Mouse (Mus musculus) adrenal gland, postnatal 25 days (tissue): Measurements from ENCODE around the gene Gopc. TPM values are rescaled to one million over a fixed set of nuclear protein-coding genes. Genes with fewer than 3 reads are reported as not detected.

Experiments
- DNase-seq: peaks from one replicate; pipeline ENCODE4 v3.0.0; 2021; ENCODE audit warnings: mixed read lengths
- long read RNA-seq: library from polyadenylated mRNA; stranded (forward); transcript quantifications from one replicate; pipeline ENCODE4 v2.0.0, GENCODE M21; 2021
- total RNA-seq: library from RNA; stranded (reverse); gene quantifications from 2 replicates; pipeline ENCODE4 v1.2.3, GENCODE M21; 2021

Gene Gopc
- total RNA-seq, result 29.7 and 31.2 TPM in 2 replicates
- long read RNA-seq, full-length matches to known transcripts, result 83 of 90 reads
- long read RNA-seq, partial matches to known transcripts, result 0 of 90 reads
- long read RNA-seq, other reads (novel, unspliced or antisense), result 7 of 90 reads

- DNase-seq, result peak; percentile 97
These were observed at the start of gene Gopc for GRCm38 (mm10) chr10:52381845-52382591. Gopc (minus strand) TSS chr10:52382124.

GRCm38 (mm10) chr10:52430953-52431352 lies 49.0 kb upstream of the Gopc start:
- DNase-seq, result no peak

DNA sequence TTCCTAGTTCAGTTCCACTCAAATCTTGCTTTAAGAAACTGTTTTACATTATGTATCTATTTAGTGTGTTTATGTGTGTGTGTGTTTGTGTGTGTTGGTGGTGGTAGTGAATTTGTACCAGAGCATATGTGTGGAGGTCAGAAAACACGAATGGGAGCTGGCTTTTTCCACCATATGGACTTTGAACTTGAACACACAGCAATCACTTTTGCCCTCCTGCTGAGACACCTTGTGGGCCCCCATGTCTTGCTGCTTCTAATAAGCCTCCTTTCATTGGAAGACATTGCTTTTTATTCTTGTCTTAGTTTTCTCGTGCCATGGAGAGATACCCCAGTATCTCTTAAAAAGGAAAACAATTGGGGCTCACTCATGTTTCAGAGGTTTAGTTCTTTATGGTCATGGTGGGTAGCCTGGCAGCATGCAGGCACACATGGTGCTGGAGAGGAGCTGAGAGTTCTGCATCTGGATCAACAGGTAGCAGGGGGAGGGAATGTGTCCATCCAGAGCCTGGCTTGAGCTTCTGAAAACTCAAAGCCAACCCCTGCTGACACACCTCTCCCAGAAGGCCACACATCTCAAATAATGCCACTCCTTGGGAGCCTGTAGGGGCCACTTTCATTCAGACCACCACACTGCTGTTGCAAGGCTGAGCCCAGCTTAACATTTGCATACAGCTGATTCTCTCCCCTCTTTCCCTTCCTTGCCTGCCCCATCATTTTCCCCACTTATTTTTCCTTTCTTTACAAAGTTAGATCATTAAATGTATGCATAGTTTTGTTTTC lies 45.9 kb upstream of the Gopc start:
- DNase-seq, result no peak

DNA sequence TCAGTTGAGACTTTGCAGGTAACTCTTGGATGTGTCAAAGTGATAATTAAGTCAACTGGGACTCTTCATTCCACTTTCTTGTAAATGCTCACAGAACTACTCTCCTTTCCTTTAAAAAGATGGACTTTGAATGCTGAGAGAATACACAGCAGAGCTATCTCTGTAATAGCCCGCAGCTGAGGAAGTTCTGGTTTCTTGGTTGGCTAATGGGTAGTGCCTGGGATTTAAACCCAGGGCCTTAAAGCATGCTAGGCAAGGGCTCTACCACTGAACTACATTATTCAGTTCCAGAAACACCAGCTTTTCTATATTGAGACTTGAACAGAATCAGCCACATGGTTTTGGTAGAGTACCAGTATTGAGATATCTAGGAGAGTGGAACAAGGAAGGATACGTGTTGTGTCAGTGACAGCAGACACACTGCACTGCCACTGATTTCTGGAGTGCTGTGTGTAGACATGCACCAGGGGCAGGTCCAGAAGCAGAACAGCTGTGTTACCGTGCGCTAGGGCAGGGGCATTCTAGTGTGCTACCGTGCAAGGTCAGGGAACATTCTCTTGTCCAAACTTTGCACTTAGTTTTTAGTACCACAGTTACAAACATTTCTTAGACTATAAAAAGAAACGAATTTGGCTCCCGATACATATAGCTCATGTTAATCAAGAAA lies 44.5 kb upstream of the Gopc start:
- DNase-seq, result no peak

DNA sequence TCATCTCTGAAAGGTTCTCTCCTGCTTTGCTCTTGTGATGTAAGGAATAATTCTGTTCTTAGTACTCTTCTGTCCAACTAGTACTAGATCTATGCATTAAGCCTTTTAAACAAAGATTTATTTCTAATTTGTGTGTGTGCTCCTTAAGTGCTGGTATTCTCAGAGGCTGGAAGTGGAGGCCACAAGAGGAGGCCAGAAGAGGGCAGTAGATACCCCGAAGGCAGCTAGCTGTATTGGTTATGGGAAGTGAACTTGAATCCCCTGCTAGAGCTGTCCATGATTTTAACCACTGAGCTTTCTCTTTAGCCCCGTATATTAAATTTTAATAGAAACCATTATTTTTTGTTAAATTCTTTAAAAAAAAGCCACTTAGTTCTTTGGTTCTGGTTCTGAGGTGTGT lies 41.2 kb upstream of the Gopc start:
- no peak for DNase-seq

GRCm38 (mm10) chr10:52421716-52422115 lies 39.8 kb upstream of the Gopc start:
- DNase-seq, result no peak

DNA sequence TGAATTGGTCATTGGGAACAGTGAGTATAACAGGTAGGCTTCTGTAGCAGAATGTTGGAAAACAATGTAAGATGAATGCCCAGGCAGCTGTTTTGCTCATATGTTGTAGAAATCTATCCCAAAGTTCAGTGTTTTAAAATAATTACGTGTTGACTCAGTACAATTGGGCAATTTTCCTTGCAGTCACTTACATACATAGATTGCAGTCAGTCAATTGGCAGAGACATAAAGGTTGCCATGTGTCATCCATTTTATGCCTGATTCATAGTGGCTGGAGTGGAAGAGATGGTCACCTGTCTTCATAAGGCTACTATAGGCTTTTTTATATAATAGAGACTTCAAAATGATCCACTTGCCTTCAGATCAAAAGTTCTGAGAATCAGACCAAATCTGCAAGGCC lies 38.6 kb upstream of the Gopc start:
- DNase-seq, result no peak

DNA sequence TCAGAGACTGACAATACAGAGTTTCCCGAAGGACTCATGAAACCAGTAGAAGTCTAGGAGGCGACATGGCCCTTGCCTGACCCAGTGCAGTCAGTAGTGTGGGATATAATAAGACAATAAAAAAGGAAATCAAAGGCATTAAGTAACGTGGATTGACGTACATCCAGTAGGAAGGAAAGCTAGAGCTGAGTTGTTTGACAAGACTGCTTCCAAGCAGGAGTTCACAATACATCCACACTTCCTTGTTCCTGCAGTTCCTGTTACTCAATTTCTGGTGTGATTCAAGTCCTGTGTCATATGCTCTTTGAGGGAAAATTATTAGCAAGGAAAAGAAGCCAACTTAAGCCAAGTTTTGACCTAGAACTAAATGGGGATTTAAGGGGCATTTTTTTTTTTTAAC lies 37.5 kb upstream of the Gopc start:
- DNase-seq, result no peak

DNA sequence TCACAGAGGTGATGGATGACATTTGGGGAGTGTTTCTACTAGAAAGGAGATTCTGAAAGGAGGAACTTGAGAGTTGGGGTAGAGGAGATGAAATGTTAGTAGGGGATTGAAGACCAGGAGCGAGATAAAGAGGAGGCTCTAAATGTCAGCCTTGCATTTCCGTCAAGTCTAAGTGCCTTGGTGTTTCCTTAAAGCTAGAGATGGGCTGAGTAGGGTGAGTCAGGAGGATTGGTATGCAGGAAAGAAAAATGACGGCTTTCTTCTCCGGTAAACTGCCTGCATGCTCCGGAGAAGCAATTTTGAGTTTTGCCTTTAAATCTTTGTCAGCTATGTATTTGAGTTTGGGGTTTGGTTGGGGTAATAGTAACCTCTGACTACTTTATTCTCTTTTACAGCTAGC lies 37.0 kb upstream of the Gopc start:
- DNase-seq, result no peak

GRCm38 (mm10) chr10:52417998-52418860 lies 36.3 kb upstream of the Gopc start:
- DNase-seq, result peak; percentile 48

GRCm38 (mm10) chr10:52417299-52417997 lies 35.5 kb upstream of the Gopc start, which contains the start of gene Nus1:
Nus1 (plus strand) TSS chr10:52417547.
- DNase-seq, result peak; percentile 96

- no peak for DNase-seq
These were observed 34.5 kb upstream of the Gopc start for GRCm38 (mm10) chr10:52416458-52416857.

GRCm38 (mm10) chr10:52415020-52415419 lies 33.1 kb upstream of the Gopc start:
- no peak for DNase-seq

GRCm38 (mm10) chr10:52407526-52407925 lies 25.6 kb upstream of the Gopc start:
- DNase-seq, result no peak

DNA sequence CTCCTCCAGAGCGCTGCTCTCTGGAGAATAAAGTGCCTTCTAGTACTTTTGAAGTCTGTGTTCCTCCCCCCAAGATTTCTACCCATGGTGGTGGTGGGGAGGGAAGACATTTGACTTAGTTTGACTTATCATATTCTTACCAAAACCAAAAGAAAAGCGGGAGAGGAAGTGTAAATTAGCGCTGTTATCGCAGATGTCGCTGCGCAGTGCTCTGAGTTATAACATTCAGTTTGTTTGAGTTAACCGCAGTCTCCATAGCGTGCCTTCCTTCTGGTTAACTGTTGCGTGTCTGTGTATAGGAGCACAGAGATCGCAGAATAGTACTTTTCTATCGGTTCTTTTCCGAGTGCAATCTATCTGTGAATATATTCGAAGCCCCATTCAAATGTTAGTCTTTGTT lies 23.2 kb upstream of the Gopc start:
- no peak for DNase-seq

DNA sequence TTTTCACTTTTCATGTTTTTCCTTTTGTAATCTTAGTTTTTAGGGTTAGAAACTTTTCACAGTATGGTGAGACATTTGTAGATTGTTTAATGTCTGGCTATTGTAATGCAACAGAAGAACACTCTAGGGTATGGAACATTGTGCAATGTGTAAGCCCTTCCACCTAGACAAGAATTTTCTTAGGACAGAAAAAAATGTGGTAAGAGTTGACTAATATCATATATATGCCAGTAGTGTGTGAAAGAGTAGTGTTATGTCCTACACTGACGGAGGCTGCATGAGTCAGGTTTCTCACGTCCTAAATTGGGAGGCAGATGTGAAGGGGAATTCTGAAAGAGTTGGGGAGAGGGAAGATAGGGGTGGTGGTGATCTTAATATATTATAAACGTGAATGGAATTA lies 17.8 kb upstream of the Gopc start:
- no peak for DNase-seq

- no peak for DNase-seq
These were observed 16.8 kb upstream of the Gopc start for GRCm38 (mm10) chr10:52398715-52399114.

DNA sequence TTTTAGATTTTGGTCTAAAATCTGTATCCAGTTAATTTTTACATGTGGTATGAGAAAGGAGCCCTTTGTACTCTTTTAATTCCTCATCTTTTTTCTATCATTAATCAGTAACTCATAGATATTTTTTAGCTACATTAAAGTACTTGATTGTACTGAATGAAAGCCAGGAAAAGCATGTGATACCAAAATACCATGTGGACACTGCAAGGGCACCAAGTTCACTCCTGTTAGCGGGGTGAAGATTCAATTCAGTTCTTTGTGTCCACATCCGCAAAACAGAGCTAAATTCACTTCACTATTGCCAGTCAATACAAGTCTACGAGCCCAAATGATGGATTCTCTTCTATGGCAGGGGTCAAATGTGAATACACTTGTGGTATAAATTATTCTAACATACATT lies 14.7 kb upstream of the Gopc start:
- no peak for DNase-seq

DNA sequence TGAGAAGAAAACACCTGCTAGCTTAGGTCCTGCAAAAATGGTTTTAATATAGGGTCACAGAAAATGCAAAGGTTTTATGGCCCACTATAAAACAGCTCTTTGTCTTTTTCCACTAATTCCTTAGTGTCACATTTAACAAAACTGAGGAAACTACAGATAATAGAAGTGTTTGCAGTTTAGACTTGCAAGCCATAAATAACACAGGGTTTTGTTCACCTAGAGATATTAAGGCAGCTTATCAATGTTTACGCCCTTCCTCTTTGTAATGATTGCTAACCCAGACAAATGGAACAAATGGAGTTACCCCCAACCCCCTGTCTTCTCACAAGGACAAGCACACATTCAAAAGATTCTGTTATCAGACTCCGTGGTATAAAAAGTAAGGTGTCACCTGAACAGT lies 9.3 kb upstream of the Gopc start:
- DNase-seq, result no peak

- DNase-seq, result no peak
These were observed 7.5 kb upstream of the Gopc start for GRCm38 (mm10) chr10:52389438-52389837.

GRCm38 (mm10) chr10:52388922-52389430 lies 7.1 kb upstream of the Gopc start, which contains the start of gene Nepn:
Nepn (plus strand) TSS chr10:52388972.
- no peak for DNase-seq
